Mouse (Mus musculus): ENCODE measurements around the gene Gm8180. TPM values are rescaled to one million over a fixed set of nuclear protein-coding genes. Genes with fewer than 3 reads are reported as not detected.
"Not testable (repeated sequence)": the region's sequence is repeated elsewhere in the genome, so short reads cannot be mapped to it uniquely, and the experiment has no call there.

The Gm8180 gene
- polyA plus RNA-seq (2012; ENCODE audit: insufficient read depth, insufficient read length, missing spikeins) = not detected in 2 replicates

GRCm38 (mm10) chr14:43784645-43785044 lies at the start of gene Gm8180:
TSS of gene Gm8180 (minus strand) at chr14:43784745.
- not testable (repeated sequence) for H3K4me3 ChIP-seq (ENCODE audit: insufficient read depth, low read depth, low read length); H3K4me1 ChIP-seq (ENCODE audit: control insufficient read depth, insufficient read depth, insufficient read length, low read length); H3K27ac ChIP-seq (replicated peaks; ENCODE audit: low read depth, low read length)

- not testable (repeated sequence) for H3K4me1 ChIP-seq (ENCODE audit: control insufficient read depth, insufficient read depth, insufficient read length, low read length); H3K27ac ChIP-seq (replicated peaks; ENCODE audit: low read depth, low read length); H3K4me3 ChIP-seq (ENCODE audit: insufficient read depth, low read depth, low read length)
Observed at GRCm38 (mm10) chr14:43830385-43830784, 45.8 kb upstream of the Gm8180 start.

DNA sequence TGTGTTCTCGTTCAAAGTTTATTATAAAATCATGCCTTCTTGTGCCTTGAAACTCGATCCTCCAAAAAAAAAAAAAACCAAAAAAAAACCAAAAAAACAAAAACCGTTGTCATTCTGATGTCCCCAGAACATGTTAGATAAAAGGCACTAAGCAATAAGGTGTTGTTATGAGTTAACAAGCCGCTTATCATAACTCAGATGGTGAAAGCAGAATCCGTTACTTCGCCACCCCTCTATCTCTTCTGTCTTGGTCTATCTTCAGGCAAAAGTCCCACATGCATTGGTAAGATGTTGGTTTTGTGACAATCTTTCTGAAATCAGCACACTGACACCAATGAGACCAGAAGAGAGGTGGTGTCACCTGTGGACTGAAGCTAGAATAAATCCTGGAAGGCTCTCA lies 39.6 kb upstream of the Gm8180 start:
- not testable (repeated sequence) for H3K4me3 ChIP-seq (ENCODE audit: insufficient read depth, low read depth, low read length); H3K4me1 ChIP-seq (ENCODE audit: control insufficient read depth, insufficient read depth, insufficient read length, low read length); H3K27ac ChIP-seq (replicated peaks; ENCODE audit: low read depth, low read length)

DNA sequence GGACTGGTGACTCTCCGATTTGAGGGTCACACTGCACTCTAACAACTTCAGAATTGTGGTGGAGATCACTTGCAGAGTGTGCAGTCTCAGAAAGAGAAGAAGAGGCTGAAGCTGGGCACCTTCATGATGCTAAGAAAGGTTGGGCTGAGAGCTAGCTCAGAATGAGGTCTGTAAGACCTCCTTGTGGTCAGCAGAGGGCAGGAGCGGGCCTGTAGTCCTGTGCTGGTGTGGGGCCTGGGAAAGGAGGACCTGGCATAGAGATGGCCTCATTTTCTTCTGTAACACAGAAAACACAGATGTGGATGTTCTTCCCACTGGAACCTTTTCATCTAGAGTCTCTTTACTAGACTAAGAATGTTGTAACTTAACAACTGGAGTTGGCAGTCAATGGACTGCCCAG lies 37.3 kb upstream of the Gm8180 start:
- not testable (repeated sequence) for H3K4me3 ChIP-seq (ENCODE audit: insufficient read depth, low read depth, low read length); H3K4me1 ChIP-seq (ENCODE audit: control insufficient read depth, insufficient read depth, insufficient read length, low read length); H3K27ac ChIP-seq (replicated peaks; ENCODE audit: low read depth, low read length)

GRCm38 (mm10) chr14:43812458-43812857 lies 27.9 kb upstream of the Gm8180 start:
- H3K4me3 ChIP-seq (ENCODE audit: insufficient read depth, low read depth, low read length); H3K27ac ChIP-seq (replicated peaks; ENCODE audit: low read depth, low read length); H3K4me1 ChIP-seq (ENCODE audit: control insufficient read depth, insufficient read depth, insufficient read length, low read length): not testable (repeated sequence)

DNA sequence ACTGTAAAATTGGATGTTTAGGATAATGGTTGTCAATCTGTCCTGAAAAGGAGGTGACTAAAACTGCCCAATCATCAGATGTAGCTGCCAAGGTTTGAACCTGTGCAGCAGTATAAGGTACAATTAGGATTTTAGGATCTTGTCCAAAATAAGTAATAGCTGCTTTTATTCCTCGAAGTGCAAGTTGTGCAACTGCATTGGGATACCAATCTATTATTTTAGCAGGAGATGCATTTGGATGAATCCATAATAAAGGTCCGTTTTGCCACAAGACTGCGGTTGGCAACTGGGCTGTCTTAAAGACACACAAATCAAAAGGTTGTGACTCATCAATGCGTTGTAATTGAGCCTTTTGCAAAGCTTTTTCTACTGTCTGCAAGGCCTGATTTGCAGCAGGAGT lies 23.6 kb upstream of the Gm8180 start:
- H3K27ac ChIP-seq (replicated peaks; ENCODE audit: low read depth, low read length); H3K4me1 ChIP-seq (ENCODE audit: control insufficient read depth, insufficient read depth, insufficient read length, low read length); H3K4me3 ChIP-seq (ENCODE audit: insufficient read depth, low read depth, low read length): not testable (repeated sequence)

- H3K4me3 ChIP-seq (ENCODE audit: insufficient read depth, low read depth, low read length); H3K27ac ChIP-seq (replicated peaks; ENCODE audit: low read depth, low read length); H3K4me1 ChIP-seq (ENCODE audit: control insufficient read depth, insufficient read depth, insufficient read length, low read length): not testable (repeated sequence)
Observed at GRCm38 (mm10) chr14:43804435-43804834, 19.9 kb upstream of the Gm8180 start.

DNA sequence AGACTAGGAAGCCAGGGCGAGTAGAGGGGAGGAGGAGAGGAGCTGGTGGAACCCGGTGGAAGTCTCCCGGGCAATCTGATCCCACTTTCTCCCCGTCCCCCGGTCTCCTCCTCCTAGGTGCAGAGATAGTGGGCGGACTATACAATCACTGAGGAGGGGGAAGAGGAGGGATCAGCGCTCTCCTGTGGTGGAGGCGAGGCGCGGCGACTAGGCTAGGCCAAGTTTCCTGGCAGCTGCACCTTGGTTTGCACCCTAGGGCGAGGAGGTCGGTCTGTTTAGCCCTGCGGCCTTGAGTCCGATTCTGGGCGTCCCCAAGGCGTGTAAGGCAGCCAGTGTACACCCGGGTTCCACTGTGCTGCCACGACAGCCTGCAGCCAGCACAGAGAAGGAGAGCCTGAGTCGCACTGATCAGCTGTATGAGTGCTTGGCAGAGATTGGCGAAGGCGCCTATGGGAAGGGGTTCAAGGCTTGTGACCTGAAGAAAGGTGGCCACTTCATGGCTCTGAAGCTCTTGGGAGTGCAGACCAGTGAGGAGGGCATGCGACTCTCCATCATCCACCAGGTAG lies 12.4 kb upstream of the Gm8180 start:
- peak overlapping the region; percentile 51 for H3K4me3 ChIP-seq (ENCODE audit: insufficient read depth, low read depth, low read length)
- H3K4me1 ChIP-seq (ENCODE audit: control insufficient read depth, insufficient read depth, insufficient read length, low read length); H3K27ac ChIP-seq (replicated peaks; ENCODE audit: low read depth, low read length): not testable (repeated sequence)

DNA sequence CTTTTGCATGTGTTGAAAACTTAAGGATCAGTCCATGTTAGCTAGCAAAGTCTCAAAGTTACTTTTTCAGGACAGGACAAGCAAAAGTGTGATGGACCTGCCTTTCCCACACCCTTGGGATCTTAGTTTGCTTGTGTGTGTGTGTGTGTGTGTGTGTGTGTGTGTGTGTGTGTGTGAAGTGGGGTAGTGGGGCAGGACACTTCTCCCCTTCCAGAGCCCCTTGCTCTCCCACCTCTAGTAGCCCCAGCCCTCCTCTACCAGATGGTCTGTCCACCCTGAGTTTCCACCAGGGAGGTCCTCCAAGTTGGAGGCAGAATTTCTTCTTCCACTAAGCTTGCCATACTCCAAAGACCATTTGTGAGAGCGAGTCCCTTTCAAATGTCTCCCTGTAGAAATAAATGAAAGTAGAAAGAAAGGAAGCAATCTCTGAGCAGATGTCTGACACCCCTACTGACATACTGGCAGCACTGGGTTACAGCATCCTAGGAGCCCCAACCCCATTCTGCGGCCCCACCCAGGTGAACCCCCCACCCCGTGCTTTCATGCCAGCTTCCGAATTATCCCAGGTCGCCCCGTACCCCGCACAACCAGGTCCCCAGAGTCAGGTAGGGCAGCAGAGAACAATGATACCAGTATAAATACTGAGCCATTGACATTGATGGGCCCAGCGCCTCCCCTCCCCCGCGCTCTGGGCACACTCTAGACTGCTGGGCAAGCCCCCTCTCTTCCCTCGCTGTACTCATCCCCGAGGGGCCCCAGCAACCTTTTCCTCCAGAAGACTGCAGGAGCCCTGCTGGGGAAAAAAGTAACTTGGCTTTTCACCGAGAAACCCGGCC lies 11.7 kb upstream of the Gm8180 start:
- H3K4me1 ChIP-seq (ENCODE audit: control insufficient read depth, insufficient read depth, insufficient read length, low read length) = no peaks in the 10 kb centered on the region; the same call in 1 of the 2 replicates

GRCm38 (mm10) chr14:43793811-43794210 lies 9.3 kb upstream of the Gm8180 start:
- not testable (repeated sequence) for H3K4me1 ChIP-seq (ENCODE audit: control insufficient read depth, insufficient read depth, insufficient read length, low read length); H3K4me3 ChIP-seq (ENCODE audit: insufficient read depth, low read depth, low read length); H3K27ac ChIP-seq (replicated peaks; ENCODE audit: low read depth, low read length)

More for the DNA sequence above, 11.7 kb upstream of the Gm8180 start:
- Histone ChIP-seq H3K4me3 (ENCODE audit: insufficient read depth, low read depth, low read length) (peak overlapping the region; percentile 51; the same call in 1 of the 2 replicates), H3K27ac (replicated peaks; ENCODE audit: low read depth, low read length) (no peak overlapping the region)

DNA sequence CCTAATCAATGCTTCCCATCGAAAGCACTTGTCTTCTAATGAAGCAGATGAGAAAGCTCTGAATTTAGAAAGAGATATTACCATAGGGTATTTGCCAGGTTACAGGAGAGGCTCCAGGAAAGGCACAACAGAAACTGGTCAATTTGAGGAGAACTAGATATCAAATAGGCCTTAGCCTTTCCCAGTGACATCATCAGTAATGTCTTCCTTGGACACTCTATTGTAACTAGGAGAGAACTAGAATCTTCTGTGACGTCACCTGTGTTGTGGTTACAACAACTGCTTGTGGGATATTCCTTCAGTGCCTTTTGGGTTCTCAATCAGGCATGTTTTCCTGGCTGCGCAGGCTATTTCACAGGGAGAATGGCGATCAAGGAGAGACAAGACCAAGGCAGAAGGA lies 37.0 kb downstream of the Gm8180 start, which contains the start of gene Gm6526:
Gm6526 (plus strand) TSS at position 301 of the 400 bp plus-strand sequence.
- not testable (repeated sequence) for H3K27ac ChIP-seq (replicated peaks; ENCODE audit: low read depth, low read length); H3K4me3 ChIP-seq (ENCODE audit: insufficient read depth, low read depth, low read length); H3K4me1 ChIP-seq (ENCODE audit: control insufficient read depth, insufficient read depth, insufficient read length, low read length)

Other genes with a start within 250 kb of the Gm8180 start
- 1.0 TPM in 1 of 2 replicates, not detected in the other for gene Gm5799, start 241.2 kb downstream of the Gm8180 start, polyA plus RNA-seq (2012; ENCODE audit: insufficient read depth, insufficient read length, missing spikeins)
- gene Gm17654, start 205.6 kb downstream of the Gm8180 start, polyA plus RNA-seq (2012; ENCODE audit: insufficient read depth, insufficient read length, missing spikeins) = not detected in 2 replicates
- gene Gm10375, start 176.7 kb downstream of the Gm8180 start, polyA plus RNA-seq (2012; ENCODE audit: insufficient read depth, insufficient read length, missing spikeins) = not detected in 2 replicates
- not detected in 2 replicates for gene Gm8165, start 107.5 kb downstream of the Gm8180 start, polyA plus RNA-seq (2012; ENCODE audit: insufficient read depth, insufficient read length, missing spikeins)
- 3.3 and 6.3 TPM in 2 replicates for gene Gm7324, start 86.9 kb downstream of the Gm8180 start, polyA plus RNA-seq (2012; ENCODE audit: insufficient read depth, insufficient read length, missing spikeins)
- gene Gm16506, start 57.3 kb downstream of the Gm8180 start, polyA plus RNA-seq (2012; ENCODE audit: insufficient read depth, insufficient read length, missing spikeins) = not detected in 2 replicates
- gene Gm6526, start 36.9 kb downstream of the Gm8180 start, polyA plus RNA-seq (2012; ENCODE audit: insufficient read depth, insufficient read length, missing spikeins) = not detected in 2 replicates
- gene Ear1, start 90.8 kb upstream of the Gm8180 start, polyA plus RNA-seq (2012; ENCODE audit: insufficient read depth, insufficient read length, missing spikeins) = not detected in 2 replicates
- gene Ear10, start 138.8 kb upstream of the Gm8180 start, polyA plus RNA-seq (2012; ENCODE audit: insufficient read depth, insufficient read length, missing spikeins) = not detected in 2 replicates
- not detected in 2 replicates for gene Gm8113, start 140.6 kb upstream of the Gm8180 start, polyA plus RNA-seq (2012; ENCODE audit: insufficient read depth, insufficient read length, missing spikeins)
- gene Ang5, start 172.3 kb upstream of the Gm8180 start, polyA plus RNA-seq (2012; ENCODE audit: insufficient read depth, insufficient read length, missing spikeins) = not detected in 2 replicates
- gene Ang6, start 217.5 kb upstream of the Gm8180 start, polyA plus RNA-seq (2012; ENCODE audit: insufficient read depth, insufficient read length, missing spikeins) = not detected in 2 replicates

Data from brown adipose tissue, adult 24 weeks (tissue).